In the genomic region with DNA sequence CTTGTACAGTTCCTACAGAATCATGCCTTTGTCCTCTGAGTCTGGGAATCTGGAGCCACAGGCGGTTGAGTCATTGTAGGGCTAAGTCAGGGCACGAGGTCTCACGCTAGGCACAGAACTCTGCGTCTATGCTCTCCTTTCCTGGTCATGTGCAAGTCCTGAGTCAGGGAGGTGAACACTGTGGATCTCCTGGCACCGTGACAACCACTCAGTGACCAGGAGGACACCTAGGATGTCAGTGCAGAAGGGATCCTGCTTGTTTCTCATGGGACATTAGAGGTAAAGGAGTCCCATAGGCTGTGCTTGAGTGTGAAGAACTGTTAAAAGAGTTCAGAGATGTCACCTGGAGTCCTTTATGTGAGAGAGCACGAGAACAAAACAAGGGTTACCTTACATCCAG, we compare ENCODE assay signal across 20 mouse cellular contexts. TPM values are rescaled to one million over a fixed set of nuclear protein-coding genes. Genes with fewer than 3 reads are reported as not detected.
DNase-seq lines count a peak whose midpoint lies in the region; ATAC-seq and TF ChIP-seq lines count a peak whose summit lies in the region.
"Had no signal": no experiment of that assay in that cellular context is flagged by ENCODE, and none has a peak within 500 bp of the region (broad histone marks: within the 10 kb centered on the region; RNA-seq: fewer than 3 reads in every experiment).

No protein-coding gene starts in this region.

- H3K27ac ChIP-seq in hindbrain, embryonic 10.5 days = 0 out of 2 replicates have a peak overlapping the region, but pooled peaks have one; percentile 5
- H3K27ac ChIP-seq in hindbrain, postnatal 0 days = no peak overlapping the region
- H3K27ac ChIP-seq in bone marrow, adult 2 months (ENCODE audit: control insufficient read depth, insufficient read depth, low read depth, low read length, poor library complexity) = peak overlapping the region; percentile 81; the same call in 1 of the 2 replicates
- H3K27ac ChIP-seq in liver, embryonic 15.5 days (replicated peaks) = peak overlapping the region; percentile 99
- H3K27ac ChIP-seq: embryonic facial prominence, embryonic 13.5 days; forebrain, embryonic 12.5 days; hindbrain, embryonic 15.5 days had no signal

- H3K27me3 ChIP-seq in hindbrain, embryonic 10.5 days (ENCODE audit: insufficient read depth, poor library complexity, severe bottlenecking) = no peaks in the 10 kb centered on the region
- H3K27me3 ChIP-seq in hindbrain, postnatal 0 days (ENCODE audit: insufficient read depth, low read length) = no peaks in the 10 kb centered on the region
- no peaks in the 10 kb centered on the region for H3K27me3 ChIP-seq in liver, embryonic 15.5 days
- H3K27me3 ChIP-seq: CH12.LX; embryonic facial prominence, embryonic 13.5 days; forebrain, embryonic 12.5 days; hindbrain, embryonic 15.5 days had no signal

- no peak for ATAC-seq in hindbrain, postnatal 0 days
- no peak for ATAC-seq in liver, embryonic 15.5 days (ENCODE audit: insufficient read depth)
- ATAC-seq: forebrain, embryonic 16.5 days; inflammation-experienced regulatory T-cells, adult 6 months had no signal

- WGBS in hindbrain, embryonic 10.5 days = 84% methylated on average over 6 of the region's 6 CpGs
- 91% methylated on average over 6 of the region's 6 CpGs for WGBS in hindbrain, postnatal 0 days
- 95% methylated on average over 6 of the region's 6 CpGs for WGBS in bone marrow, adult 2 months
- WGBS in liver, embryonic 15.5 days (ENCODE audit: insufficient replicate concordance) = 85% methylated on average over 6 of the region's 6 CpGs

- H3K9ac ChIP-seq in hindbrain, postnatal 0 days (replicated peaks; ENCODE audit: low read length) = no peak overlapping the region
- 0 out of 2 replicates have a peak overlapping the region, but pooled peaks have one; percentile 43 for H3K9ac ChIP-seq in liver, embryonic 15.5 days
- H3K9ac ChIP-seq: embryonic facial prominence, embryonic 13.5 days; forebrain, embryonic 12.5 days; hindbrain, embryonic 15.5 days had no signal

- no peak overlapping the region for H3K4me2 ChIP-seq in hindbrain, postnatal 0 days (ENCODE audit: low read depth, low read length)
- no peak overlapping the region for H3K4me2 ChIP-seq in liver, embryonic 15.5 days
- H3K4me2 ChIP-seq: embryonic facial prominence, embryonic 13.5 days; forebrain, embryonic 12.5 days; hindbrain, embryonic 15.5 days had no signal

- H3K4me1 ChIP-seq in hindbrain, embryonic 10.5 days (replicated peaks) = peaks cover 7% of the 10 kb centered on the region
- H3K4me1 ChIP-seq in hindbrain, postnatal 0 days (ENCODE audit: insufficient read depth, low read length) = peaks cover 8% of the 10 kb centered on the region; the same call in 1 of the 2 replicates
- H3K4me1 ChIP-seq in bone marrow, adult 2 months (ENCODE audit: control insufficient read depth, insufficient read depth, low read length) = peaks cover 12% of the 10 kb centered on the region; the same call in 1 of the 2 replicates
- H3K4me1 ChIP-seq in liver, embryonic 15.5 days (replicated peaks) = peaks cover 99% of the 10 kb centered on the region

- no peak for TF ChIP-seq CTCF in hindbrain, postnatal 0 days (IDR thresholded peaks at IDR 0.05; ENCODE audit: low read depth)
- no peak for TF ChIP-seq CTCF in bone marrow, adult 2 months (IDR thresholded peaks at IDR 0.05; ENCODE audit: control insufficient read depth, insufficient read depth, low read length)

- DNase-seq in hindbrain, embryonic 10.5 days (ENCODE audit: low spot score) = no peak
- DNase-seq in hindbrain, postnatal 0 days (ENCODE audit: low spot score) = no peak
- DNase-seq in urinary bladder, adult 18-20 months (ENCODE audit: low spot score in 2 of 2) = no peak
- no peak for DNase-seq in adrenal gland, postnatal 36 days
- DNase-seq: adrenal gland, adult 2 months; adrenal gland, postnatal 25 days; cerebellum, adult 11 months; cerebellum, adult 8-10 months; gastrocnemius, postnatal 10 days; heart, postnatal 10 days had no signal

- no peak overlapping the region for H3K4me3 ChIP-seq in hindbrain, embryonic 10.5 days
- no peak overlapping the region for H3K4me3 ChIP-seq in hindbrain, postnatal 0 days (ENCODE audit: low read length)
- no peak overlapping the region for H3K4me3 ChIP-seq in bone marrow, adult 2 months (replicated peaks; ENCODE audit: control insufficient read depth, low read depth, low read length)
- no peak overlapping the region for H3K4me3 ChIP-seq in liver, embryonic 15.5 days (replicated peaks)
- H3K4me3 ChIP-seq: embryonic facial prominence, embryonic 13.5 days; forebrain, embryonic 12.5 days; hindbrain, embryonic 15.5 days had no signal

- H3K36me3 ChIP-seq in hindbrain, embryonic 10.5 days = no peaks in the 10 kb centered on the region
- H3K36me3 ChIP-seq in hindbrain, postnatal 0 days (ENCODE audit: insufficient read depth, low read length) = no peaks in the 10 kb centered on the region
- no peaks in the 10 kb centered on the region for H3K36me3 ChIP-seq in liver, embryonic 15.5 days (replicated peaks)
- H3K36me3 ChIP-seq: embryonic facial prominence, embryonic 13.5 days; forebrain, embryonic 12.5 days; hindbrain, embryonic 15.5 days had no signal

- no peak for TF ChIP-seq POLR2A in bone marrow, adult 2 months (IDR thresholded peaks at IDR 0.05; ENCODE audit: borderline replicate concordance, control insufficient read depth, low read depth, low read length)

- no peaks in the 10 kb centered on the region for H3K9me3 ChIP-seq in hindbrain, embryonic 10.5 days
- H3K9me3 ChIP-seq in hindbrain, postnatal 0 days (ENCODE audit: low read length) = no peaks in the 10 kb centered on the region
- H3K9me3 ChIP-seq in liver, embryonic 15.5 days (replicated peaks) = 0 out of 2 replicates have a peak, but pooled peaks cover 4% of the 10 kb centered on the region
- H3K9me3 ChIP-seq: forebrain, embryonic 12.5 days; hindbrain, embryonic 15.5 days had no signal

RNA-seq across cellular contexts. Expression of a gene that starts 26.8 kb away (rescaled TPM):
- not detected in 2 replicates for polyA plus RNA-seq in hindbrain, embryonic 10.5 days (2016; fragmentation: Nextera tagmentation; extraction: Ambion mirVana)
- not detected in 2 replicates for total RNA-seq in hindbrain, postnatal 0 days (2014; rRNA removed)
- 0.10 and 0.19 TPM in 2 replicates for polyA plus RNA-seq in hindbrain, postnatal 0 days (2015; fragmentation: Nextera tagmentation; extraction: Ambion mirVana)
- polyA plus RNA-seq in bone marrow, adult 2 months (2011; ENCODE audit: insufficient read depth, insufficient read length, low replicate concordance, missing spikeins) = 0.56 and 0.87 TPM in 2 replicates
- polyA plus RNA-seq in liver, embryonic 15.5 days (2015; fragmentation: Nextera tagmentation; extraction: Ambion mirVana) = 39.5 and 43.3 TPM in 2 replicates
- total RNA-seq in adrenal gland, postnatal 36 days (2021) = under 1 TPM in 1 of 2 experiments, not detected in 1; 0.36 TPM
- total RNA-seq: adrenal gland, postnatal 25 days; granulocyte monocyte progenitor cell, adult 5-6 weeks had no signal
- polyA plus RNA-seq: forebrain, embryonic 12.5 days; hindbrain, embryonic 11.5 days; hindbrain, embryonic 15.5 days; inflammation-experienced regulatory T-cells, adult 6 months had no signal

Comparison
In these comparisons a context has a peak if more than half of its experiments do, and no peak if none do; other contexts are left out.
1. RNA of a gene that starts 26.8 kb away (polyA plus RNA-seq): 39.5 to 43.3 TPM in liver, embryonic 15.5 days; 0.56 to 0.87 TPM in bone marrow, adult 2 months, 0.10 to 0.19 TPM in hindbrain, postnatal 0 days and not detected in hindbrain, embryonic 10.5 days; every median in the first group is over 10 times any median in the second.